Mouse (Mus musculus) liver, embryonic 16.5 days (tissue): ENCODE measurements around the gene Fam228a. TPM values are rescaled to one million over a fixed set of nuclear protein-coding genes. Genes with fewer than 3 reads are reported as not detected.
"Not testable (repeated sequence)": the region's sequence is repeated elsewhere in the genome, so short reads cannot be mapped to it uniquely, and the experiment has no call there.

Source experiments
- ATAC-seq: fragments of 200-750 bp; cut with Nextera tagmentation; 2 replicates; pipeline ENCODE4 v1.8.0; 2017; ENCODE audit warnings: low read depth, mild to moderate bottlenecking, moderate number of reproducible peaks, moderate library complexity
- H3K27ac ChIP-seq: fragments of 300-500 bp; sonication (generic); 2 replicates; pipeline ENCODE4 v1.5.1; 2014; ENCODE audit warnings: mild to moderate bottlenecking, low read length
- H3K27me3 ChIP-seq: fragments of 300-500 bp; sonication (generic); 2 replicates; pipeline ENCODE4 v1.6.1; 2014; ENCODE audit warnings: low read depth, low read length, mixed read lengths; ENCODE audit not compliant: control insufficient read depth, insufficient read depth
- H3K36me3 ChIP-seq: fragments of 300-500 bp; sonication (generic); 2 replicates; pipeline ENCODE4 v1.6.1; 2014; ENCODE audit warnings: mild to moderate bottlenecking; ENCODE audit not compliant: control insufficient read depth, insufficient read depth
- H3K4me1 ChIP-seq: fragments of 300-500 bp; sonication (generic); 2 replicates; pipeline ENCODE4 v1.6.1; 2014; ENCODE audit warnings: low read depth, low read length, mixed read lengths; ENCODE audit not compliant: control insufficient read depth
- H3K4me2 ChIP-seq: fragments of 300-500 bp; sonication (generic); 2 replicates; pipeline ENCODE4 v1.6.1; 2014; ENCODE audit warnings: low read depth, low read length, mixed read lengths
- H3K4me3 ChIP-seq: fragments of 300-500 bp; sonication (generic); 2 replicates; pipeline ENCODE4 v1.5.1; 2014; ENCODE audit warnings: low read depth, mild to moderate bottlenecking, low read length
- H3K9ac ChIP-seq: fragments of 300-500 bp; sonication (generic); 2 replicates; pipeline ENCODE4 v1.6.1; 2014; ENCODE audit warnings: low read depth, low read length
- H3K9me3 ChIP-seq: fragments of 300-500 bp; sonication (generic); replicated peaks from 2 replicates; pipeline ENCODE4 v1.6.1; 2016; ENCODE audit warnings: low read length; ENCODE audit not compliant: control insufficient read depth
- WGBS: fragments of 180-500 bp; shearing (Covaris S2); extraction: QIAGEN DNeasy Blood & Tissue Kit; methylation state at CpG from one replicate; pipeline ENCODE4 v1.1.7; 2014; ENCODE audit not compliant: insufficient replicate concordance; 5-methylcytosine and 5-hydroxymethylcytosine counted together
- polyA plus RNA-seq: library from polyadenylated mRNA; unstranded; fragments of >200 nt; fragmentation: Nextera tagmentation; extraction: Ambion mirVana; gene quantifications from 2 replicates; pipeline ENCODE4 v1.2.1, GENCODE M21; 2015

Gene Fam228a
- polyA plus RNA-seq, 1 experiment from 2014 or later, result 0.04 TPM

- no peaks in the 10 kb centered on the region for H3K9me3 ChIP-seq
- H3K36me3 ChIP-seq, result peaks cover 13% of the 10 kb centered on the region
- no peak overlapping the region for H3K4me3 ChIP-seq
- H3K27ac ChIP-seq, result no peak overlapping the region
- H3K27me3 ChIP-seq, result no peaks in the 10 kb centered on the region
- ATAC-seq, result no peak
- H3K9ac ChIP-seq, result no peak overlapping the region
- WGBS, result 70% methylated on average over 4 of the region's 4 CpGs
- H3K4me1 ChIP-seq, result no peaks in the 10 kb centered on the region
- no peak overlapping the region for H3K4me2 ChIP-seq
These were observed 29.9 kb downstream of the Fam228a start for GRCm38 (mm10) chr12:4708296-4708695.

DNA sequence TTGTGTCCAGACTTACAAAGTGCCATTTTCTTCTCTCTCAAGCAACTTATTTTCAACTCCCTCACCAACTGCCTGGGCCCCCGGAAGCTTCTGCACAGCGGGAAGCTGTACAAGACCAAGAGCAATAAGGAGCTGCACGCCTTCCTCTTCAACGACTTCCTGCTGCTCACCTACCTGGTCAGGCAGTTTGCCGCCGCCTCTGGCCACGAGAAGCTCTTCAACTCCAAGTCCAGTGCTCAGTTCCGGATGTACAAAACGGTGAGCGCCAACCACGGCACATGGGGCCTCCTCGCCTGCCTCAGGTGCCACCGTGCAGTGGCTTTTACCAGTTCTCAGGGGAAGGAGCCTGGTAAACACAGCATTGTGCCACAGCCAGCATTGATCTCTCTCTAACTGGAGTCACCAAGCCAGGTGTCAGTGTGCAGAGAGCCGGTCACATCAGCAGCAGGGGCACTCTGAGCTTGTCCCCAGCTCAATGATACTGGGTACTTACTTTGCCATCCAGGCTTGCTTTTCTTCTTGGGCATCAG is 30.7 kb downstream of the Fam228a start:
- no peak for ATAC-seq
- H3K27ac ChIP-seq, result no peak overlapping the region
- no peak overlapping the region for H3K4me3 ChIP-seq
- WGBS, result 75% methylated on average over 14 of the region's 14 CpGs
- H3K9me3 ChIP-seq, result no peaks in the 10 kb centered on the region
- H3K9ac ChIP-seq, result no peak overlapping the region
- H3K4me1 ChIP-seq, result no peaks in the 10 kb centered on the region
- H3K36me3 ChIP-seq, result peaks cover 13% of the 10 kb centered on the region
- no peak overlapping the region for H3K4me2 ChIP-seq
- no peaks in the 10 kb centered on the region for H3K27me3 ChIP-seq

GRCm38 (mm10) chr12:4706901-4707300 is 31.3 kb downstream of the Fam228a start:
- 83% methylated on average over 10 of the region's 10 CpGs for WGBS
- Histone ChIP-seq H3K27me3 (no peaks in the 10 kb centered on the region), H3K4me1 (no peaks in the 10 kb centered on the region), H3K4me2 (no peak overlapping the region), H3K9me3 (no peaks in the 10 kb centered on the region), H3K36me3 (peaks cover 10% of the 10 kb centered on the region), H3K9ac (no peak overlapping the region), H3K27ac (no peak overlapping the region), H3K4me3 (no peak overlapping the region)
- no peak for ATAC-seq

DNA sequence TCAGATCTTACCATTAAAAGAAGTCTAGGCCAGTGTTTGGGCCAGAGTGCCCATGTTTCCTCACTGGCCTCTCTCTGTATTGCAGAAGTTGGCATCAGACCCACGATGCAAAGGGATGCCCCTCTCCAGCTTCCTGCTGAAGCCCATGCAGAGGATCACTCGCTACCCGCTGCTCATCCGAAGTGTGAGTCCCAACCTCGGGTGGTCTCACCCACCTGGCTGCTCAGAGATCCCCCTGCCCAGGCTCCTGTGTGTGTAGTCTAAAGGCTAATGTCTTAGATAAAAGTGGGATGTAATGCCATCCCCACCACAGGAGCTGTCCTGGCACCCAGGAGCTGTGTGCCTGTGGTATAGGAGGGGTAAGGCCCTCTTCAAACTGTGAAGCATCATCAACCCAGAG is 32.1 kb downstream of the Fam228a start:
- 77% methylated on average over 5 of the region's 5 CpGs for WGBS
- no peaks in the 10 kb centered on the region for H3K9me3 ChIP-seq
- no peak for ATAC-seq

GRCm38 (mm10) chr12:4705626-4706025 is 32.6 kb downstream of the Fam228a start:
- H3K9ac ChIP-seq, H3K4me3 ChIP-seq, H3K27me3 ChIP-seq, H3K36me3 ChIP-seq, H3K27ac ChIP-seq, ATAC-seq, H3K9me3 ChIP-seq, H3K4me1 ChIP-seq, H3K4me2 ChIP-seq: not testable (repeated sequence)
- 63% methylated on average over 6 of the region's 6 CpGs for WGBS

More for the DNA sequence above, 32.1 kb downstream of the Fam228a start:
- H3K4me2 ChIP-seq, result no peak overlapping the region
- no peaks in the 10 kb centered on the region for H3K4me1 ChIP-seq
- no peaks in the 10 kb centered on the region for H3K27me3 ChIP-seq
- H3K9ac ChIP-seq, result no peak overlapping the region
- no peak overlapping the region for H3K27ac ChIP-seq
- H3K36me3 ChIP-seq, result peaks cover 9% of the 10 kb centered on the region
- H3K4me3 ChIP-seq, result no peak overlapping the region

DNA sequence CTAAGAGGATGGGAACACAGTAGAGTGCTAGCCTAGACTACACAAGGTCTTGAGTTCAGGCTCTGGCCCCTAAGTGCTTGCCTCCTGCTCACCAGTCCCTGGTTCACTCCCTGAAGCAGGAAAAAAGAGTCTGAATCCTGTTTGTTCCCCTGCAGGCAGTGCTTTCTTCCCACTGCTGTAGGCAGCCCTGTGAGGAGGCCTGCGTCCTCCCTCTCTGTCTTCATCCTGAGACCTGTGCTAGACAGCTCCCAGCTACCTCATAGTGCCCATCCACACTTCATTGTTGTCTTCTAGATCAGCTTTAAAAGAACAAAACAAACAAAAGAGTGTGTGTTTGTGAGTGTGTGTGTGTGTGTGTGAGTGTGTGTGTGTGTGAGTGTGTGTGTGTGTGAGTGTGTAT is 43.7 kb downstream of the Fam228a start:
- Histone ChIP-seq H3K9me3 (no peaks in the 10 kb centered on the region), H3K4me3 (no peak overlapping the region), H3K4me1 (no peaks in the 10 kb centered on the region), H3K4me2 (no peak overlapping the region), H3K9ac (no peak overlapping the region), H3K36me3 (no peaks in the 10 kb centered on the region), H3K27ac (no peak overlapping the region), H3K27me3 (no peaks in the 10 kb centered on the region)
- no peak for ATAC-seq
- WGBS, result 86% methylated on average over 1 of the region's 1 CpGs

DNA sequence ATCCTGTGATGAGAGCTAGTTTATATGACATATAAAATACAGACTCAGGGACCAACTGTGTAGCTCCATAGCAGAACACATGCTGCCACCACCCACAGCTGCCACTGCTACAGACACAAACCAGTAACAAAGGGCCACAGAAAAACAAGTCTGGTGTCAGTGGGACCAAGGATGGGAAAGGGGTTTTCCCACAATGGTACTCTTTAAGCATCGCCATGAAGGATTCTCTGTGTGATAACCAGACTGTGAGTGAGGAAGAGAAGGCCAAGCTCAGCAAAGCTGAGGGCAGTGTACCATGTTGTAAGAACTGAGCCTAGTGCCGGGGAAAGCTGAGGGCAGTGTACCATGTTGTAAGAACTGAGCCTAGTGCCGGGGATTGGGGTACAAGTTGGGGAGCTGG is 47.0 kb downstream of the Fam228a start:
- Histone ChIP-seq H3K9ac (no peak overlapping the region), H3K27me3 (no peaks in the 10 kb centered on the region), H3K9me3 (no peaks in the 10 kb centered on the region), H3K27ac (no peak overlapping the region), H3K4me2 (no peak overlapping the region), H3K4me1 (no peaks in the 10 kb centered on the region), H3K36me3 (no peaks in the 10 kb centered on the region), H3K4me3 (no peak overlapping the region)
- WGBS, result 77% methylated on average over 3 of the region's 3 CpGs
- no peak for ATAC-seq

DNA sequence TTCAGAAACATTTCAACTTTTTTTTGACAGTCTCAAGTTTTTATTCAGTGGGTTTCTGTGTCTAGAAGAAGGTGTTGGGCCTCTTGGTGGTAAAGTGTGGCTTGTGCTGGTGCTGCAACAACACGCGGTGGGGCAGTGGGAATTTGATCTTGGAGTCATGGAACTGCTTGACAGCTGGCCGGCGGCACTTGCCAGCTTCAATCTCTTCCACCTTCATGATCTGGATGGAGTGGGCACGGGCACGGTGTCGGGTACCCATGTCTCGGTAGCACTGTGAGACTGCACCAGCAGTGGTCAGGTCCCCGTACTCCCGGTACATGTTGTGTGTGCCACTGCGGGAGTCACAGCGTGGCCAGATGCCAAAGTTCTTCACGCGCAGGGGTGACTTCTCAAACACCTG is 48.9 kb downstream of the Fam228a start:
- H3K27me3 ChIP-seq, result no peaks in the 10 kb centered on the region
- no peak overlapping the region for H3K4me2 ChIP-seq
- H3K27ac ChIP-seq, result no peak overlapping the region
- WGBS, result 85% methylated on average over 14 of the region's 14 CpGs
- H3K9me3 ChIP-seq, result no peaks in the 10 kb centered on the region
- H3K9ac ChIP-seq, result no peak overlapping the region
- H3K36me3 ChIP-seq, result no peaks in the 10 kb centered on the region
- ATAC-seq, result no peak
- H3K4me1 ChIP-seq, result no peaks in the 10 kb centered on the region
- H3K4me3 ChIP-seq, result no peak overlapping the region

GRCm38 (mm10) chr12:4688386-4688785 is 49.8 kb downstream of the Fam228a start:
- Histone ChIP-seq H3K27me3 (no peaks in the 10 kb centered on the region), H3K36me3 (no peaks in the 10 kb centered on the region), H3K4me3 (no peak overlapping the region), H3K4me2 (no peak overlapping the region), H3K27ac (no peak overlapping the region), H3K9me3 (no peaks in the 10 kb centered on the region), H3K9ac (no peak overlapping the region), H3K4me1 (no peaks in the 10 kb centered on the region)
- 90% methylated on average over 2 of the region's 2 CpGs for WGBS
- ATAC-seq, result no peak
